Mouse (Mus musculus): ENCODE measurements around the gene Tmem50a.

- TF ChIP-seq E2F4 (IDR thresholded peaks at IDR 0.05; ENCODE audit: insufficient read depth): no peak
- no peak for TF ChIP-seq POLR2A (IDR thresholded peaks at IDR 0.05; ENCODE audit: insufficient read length, low read depth)
- TF ChIP-seq TCF12 (IDR thresholded peaks at IDR 0.05; ENCODE audit: insufficient read depth, poor library complexity, severe bottlenecking): no peak
- TF ChIP-seq USF1 (IDR thresholded peaks at IDR 0.05; ENCODE audit: low read depth): no peak
Measured at GRCm38 (mm10) chr4:134883266-134883665, 31.6 kb downstream of the Tmem50a start.

All from myocyte (in vitro differentiated cells).